Mouse (Mus musculus) right cerebral cortex, postnatal 10 days (tissue): ENCODE data around the gene F10.

ENCODE experiments used
- DNase-seq, 2 experiments: peaks; one replicate each; pipeline ENCODE4 v3.0.0; 2021; ENCODE audit warnings: low spot score in 2 of 2

Gene F10

GRCm38 (mm10) chr8:13037015-13037414 lies at the start of gene F10:
Gene F10, plus strand, starts transcription at chr8:13037308.
- no peak for DNase-seq

GRCm38 (mm10) chr8:12987571-12987970 lies 49.5 kb upstream of the F10 start:
- peak; percentile 86 to 88 for DNase-seq

GRCm38 (mm10) chr8:12988722-12989430 lies 48.2 kb upstream of the F10 start:
- no peak for DNase-seq

- no peak for DNase-seq
Measured at GRCm38 (mm10) chr8:12991411-12991810, 45.7 kb upstream of the F10 start.

GRCm38 (mm10) chr8:12994468-12994867 lies 42.6 kb upstream of the F10 start:
- DNase-seq, result no peak

- DNase-seq, result peak in 1 of 2 experiments; percentile 72
Measured at GRCm38 (mm10) chr8:12995481-12995880, 41.6 kb upstream of the F10 start.

GRCm38 (mm10) chr8:12996831-12997275 lies 40.3 kb upstream of the F10 start:
- no peak for DNase-seq

- no peak for DNase-seq
Measured at GRCm38 (mm10) chr8:12998331-12998730, 38.8 kb upstream of the F10 start.

- DNase-seq, result peak; percentile 57 to 77
Measured at GRCm38 (mm10) chr8:12999793-13000192, 37.3 kb upstream of the F10 start.

GRCm38 (mm10) chr8:13007458-13007857 lies 29.6 kb upstream of the F10 start:
- DNase-seq, result no peak

GRCm38 (mm10) chr8:13010313-13010712 lies 26.8 kb upstream of the F10 start:
- DNase-seq, result no peak

- no peak for DNase-seq
Measured at GRCm38 (mm10) chr8:13019560-13019959, 17.5 kb upstream of the F10 start.

- no peak for DNase-seq
Measured at GRCm38 (mm10) chr8:13021830-13022229, 15.3 kb upstream of the F10 start.

- DNase-seq, result no peak
Measured at GRCm38 (mm10) chr8:13025487-13026224, 11.5 kb upstream of the F10 start, which contains the start of gene F7. Gene F7, plus strand, starts transcription at chr8:13026034.

GRCm38 (mm10) chr8:13027615-13028014 lies 9.5 kb upstream of the F10 start:
- no peak for DNase-seq

- peak; percentile 49 to 71 for DNase-seq
Measured at GRCm38 (mm10) chr8:13028482-13028881, 8.6 kb upstream of the F10 start.

GRCm38 (mm10) chr8:13036346-13036812 lies 729 bp upstream of the F10 start:
- peak; percentile 51 to 67 for DNase-seq

GRCm38 (mm10) chr8:13037569-13037968 lies 461 bp downstream of the F10 start:
- no peak for DNase-seq

- no peak for DNase-seq
Measured at GRCm38 (mm10) chr8:13039054-13039453, 1.9 kb downstream of the F10 start.

GRCm38 (mm10) chr8:13041459-13041858 lies 4.4 kb downstream of the F10 start:
- no peak for DNase-seq

GRCm38 (mm10) chr8:13047652-13048051 lies 10.5 kb downstream of the F10 start:
- DNase-seq, result no peak

GRCm38 (mm10) chr8:13050550-13050949 lies 13.4 kb downstream of the F10 start:
- no peak for DNase-seq

GRCm38 (mm10) chr8:13057351-13057750 lies 20.2 kb downstream of the F10 start:
- no peak for DNase-seq
